Mouse (Mus musculus): Measurements from ENCODE around the gene Fut11.
A peak's percentile ranks its signal among the peaks of the same experiment; 100 is the strongest.
"Not testable (repeated sequence)": the region's sequence is repeated elsewhere in the genome, so short reads cannot be mapped to it uniquely, and the experiment has no call there.

The Fut11 gene

DNA sequence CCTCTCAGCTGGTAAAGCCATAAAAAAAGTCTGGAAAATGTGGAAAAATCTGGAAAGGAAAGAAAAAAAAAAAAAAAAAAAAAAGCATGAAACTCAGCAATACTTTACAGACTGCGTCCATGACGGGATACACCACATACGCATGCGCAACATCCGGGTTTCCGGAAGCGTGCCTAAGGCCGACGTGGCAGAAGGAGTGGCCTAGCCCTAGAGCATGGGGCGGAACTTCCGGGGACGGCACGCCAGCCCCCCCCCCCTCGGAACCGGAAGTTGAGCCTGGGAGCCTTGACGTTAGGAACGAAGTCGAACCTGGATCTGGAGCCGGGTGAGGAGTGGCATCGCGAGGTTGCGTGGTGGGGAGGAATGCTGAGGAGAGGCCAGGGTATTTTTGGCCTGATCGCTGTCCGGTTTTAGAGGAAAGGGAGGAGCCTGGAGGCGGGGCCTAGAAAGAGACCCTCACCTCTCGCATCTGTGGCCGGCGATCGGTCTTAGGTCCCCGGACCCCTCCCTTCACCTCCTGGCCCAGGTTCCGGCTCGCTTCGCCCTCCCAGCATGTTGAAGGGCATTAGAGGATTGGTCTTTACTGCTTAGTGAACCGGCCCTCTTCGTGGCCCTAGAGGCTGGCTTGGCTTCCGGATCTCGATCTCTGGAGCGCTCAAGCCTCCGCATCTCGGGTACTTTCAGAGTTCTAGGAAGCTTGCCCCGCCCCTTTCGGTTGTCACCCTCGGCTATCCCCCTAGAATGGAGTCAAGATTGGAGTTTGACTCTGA is 20.5 kb upstream of the Fut11 start, which contains the start of gene Sec24c:
Gene Sec24c, plus strand, starts transcription at position 245 of the 770 bp plus-strand sequence.
- DNase-seq (ENCODE audit: low read depth, low spot score), result peak; percentile 98

DNA sequence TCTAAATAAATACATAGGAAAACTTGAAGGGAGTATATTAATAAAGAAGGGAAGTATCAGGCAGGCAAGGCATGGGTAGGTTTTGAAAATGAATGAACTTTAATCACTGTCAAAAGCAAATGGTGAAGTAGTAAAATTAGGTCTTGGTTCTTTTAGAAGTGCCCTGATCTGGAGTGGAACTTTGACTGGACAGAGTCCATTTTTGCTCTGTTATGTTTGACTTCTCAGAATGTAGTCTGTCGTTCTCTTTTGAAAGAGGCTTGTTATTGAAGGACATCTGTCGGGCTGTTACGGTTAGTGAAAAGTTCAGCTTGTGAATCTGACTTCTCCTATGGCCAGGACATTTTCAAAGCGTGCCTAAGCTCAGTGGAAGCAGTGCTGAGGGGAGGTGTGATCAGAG is 16.9 kb upstream of the Fut11 start:
- no peak for DNase-seq (ENCODE audit: low read depth, low spot score)

DNA sequence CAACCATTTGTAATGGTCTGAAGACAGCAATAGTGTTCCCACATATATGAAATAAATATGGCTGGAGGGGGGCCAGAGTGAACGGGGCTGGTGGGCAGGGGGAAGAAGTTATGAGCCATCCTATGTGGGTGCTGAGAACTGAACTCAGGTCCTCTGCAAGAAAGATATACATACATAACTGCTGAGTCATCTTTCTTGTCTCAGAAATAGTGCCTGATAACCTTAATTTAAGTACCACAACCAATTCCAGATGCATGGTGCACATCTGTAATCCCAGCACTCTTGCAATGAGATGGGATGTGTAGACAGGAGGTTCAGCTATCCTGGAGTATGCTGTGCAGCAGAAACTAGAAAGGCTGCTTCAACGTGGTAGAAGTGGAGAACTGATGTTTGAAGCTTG is 13.0 kb upstream of the Fut11 start:
- DNase-seq (ENCODE audit: low read depth, low spot score), result no peak

DNA sequence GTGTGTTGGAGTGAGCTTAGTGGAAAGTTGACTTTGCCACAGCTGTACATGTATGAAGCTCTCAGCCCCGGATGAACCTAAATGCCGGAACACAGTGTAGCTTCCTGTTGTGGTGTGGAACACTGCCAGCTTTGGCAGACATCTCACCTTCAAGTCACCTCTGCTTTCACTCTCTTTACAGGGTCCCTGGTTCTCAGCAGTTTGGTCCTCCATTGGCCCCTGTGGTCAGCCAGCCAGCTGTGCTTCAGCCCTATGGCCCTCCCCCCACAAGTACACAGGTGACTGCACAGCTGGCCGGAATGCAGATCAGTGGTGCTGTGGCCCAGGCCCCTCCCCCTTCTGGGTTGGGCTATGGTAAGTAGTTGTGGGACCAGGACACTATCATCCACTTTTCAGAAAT is 12.3 kb upstream of the Fut11 start:
- DNase-seq (ENCODE audit: low read depth, low spot score), result no peak

DNA sequence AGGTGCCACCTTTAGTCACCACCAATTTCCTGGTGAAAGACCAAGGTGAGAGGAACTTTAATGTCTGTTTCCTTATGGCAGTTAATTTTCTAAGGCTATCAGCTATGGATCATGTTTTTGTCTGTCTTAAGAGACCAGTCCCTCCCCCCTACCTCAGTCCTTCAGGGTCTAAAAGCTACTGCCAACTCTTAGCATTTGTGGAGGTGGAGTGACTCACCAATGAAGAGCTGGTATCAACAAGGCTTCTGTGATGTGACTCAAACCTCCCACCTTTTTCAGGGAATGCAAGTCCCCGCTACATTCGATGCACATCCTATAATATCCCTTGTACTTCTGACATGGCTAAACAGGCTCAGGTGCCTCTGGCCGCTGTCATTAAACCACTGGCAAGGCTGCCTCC is 8.2 kb upstream of the Fut11 start:
- DNase-seq (ENCODE audit: low read depth, low spot score), result peak; percentile 62

DNA sequence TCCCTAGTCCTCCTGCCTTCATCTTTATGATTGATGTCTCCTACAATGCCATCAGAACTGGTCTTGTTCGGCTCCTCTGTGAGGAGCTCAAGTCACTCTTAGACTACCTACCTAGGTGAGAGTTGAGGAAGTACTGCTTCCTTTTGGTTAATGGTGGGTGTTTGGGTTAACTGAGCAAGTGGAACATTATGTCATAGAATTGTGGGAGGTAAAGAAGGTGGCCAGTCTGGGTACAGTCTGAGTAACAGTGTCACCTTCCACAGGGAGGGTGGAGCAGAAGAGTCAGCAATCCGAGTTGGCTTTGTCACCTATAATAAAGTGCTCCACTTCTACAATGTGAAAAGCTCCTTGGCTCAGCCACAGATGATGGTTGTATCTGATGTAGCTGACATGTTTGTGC is 5.8 kb upstream of the Fut11 start:
- DNase-seq (ENCODE audit: low read depth, low spot score), result no peak

DNA sequence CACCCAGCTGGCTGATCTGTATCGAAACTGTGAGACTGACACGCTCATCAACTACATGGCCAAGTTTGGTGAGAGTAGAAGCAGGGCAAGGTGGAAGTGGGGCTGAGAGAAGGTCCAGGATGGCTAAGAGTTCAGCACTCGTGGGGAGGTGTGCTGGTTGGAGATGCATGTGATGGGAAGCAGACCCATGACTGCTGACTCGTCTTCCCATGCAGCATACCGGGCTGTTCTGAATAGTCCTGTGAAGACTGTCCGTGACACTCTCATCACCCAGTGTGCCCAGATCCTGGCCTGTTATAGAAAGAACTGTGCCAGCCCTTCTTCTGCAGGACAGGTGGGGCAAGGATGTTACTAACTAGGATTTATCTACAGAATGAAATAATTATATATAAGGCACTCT is 3.0 kb upstream of the Fut11 start:
- DNase-seq (ENCODE audit: low read depth, low spot score), result no peak

DNA sequence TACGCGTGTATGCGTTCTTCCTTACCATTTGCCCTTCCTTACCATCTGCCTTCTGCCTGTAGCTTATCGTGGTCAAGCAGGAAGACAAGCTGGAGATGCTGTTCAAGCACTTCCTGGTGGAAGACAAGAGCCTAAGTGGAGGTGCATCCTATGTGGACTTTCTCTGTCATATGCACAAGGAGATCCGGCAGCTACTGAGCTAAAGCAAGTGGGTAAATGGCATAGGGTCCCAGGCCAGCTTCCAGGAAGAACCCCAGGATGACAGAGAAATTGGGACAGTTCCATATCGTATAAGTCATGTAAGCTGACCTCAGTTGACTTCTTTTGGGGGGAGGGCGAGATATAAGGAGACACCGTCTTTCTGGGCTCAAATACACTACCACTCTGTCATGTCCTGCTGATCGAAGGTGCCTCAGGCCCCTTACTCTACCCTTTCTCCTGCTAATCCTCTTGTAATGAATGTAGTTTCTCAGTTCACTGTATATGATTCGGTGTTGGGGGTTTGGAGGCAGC is 1.1 kb upstream of the Fut11 start:
- DNase-seq (ENCODE audit: low read depth, low spot score), result no peak

DNA sequence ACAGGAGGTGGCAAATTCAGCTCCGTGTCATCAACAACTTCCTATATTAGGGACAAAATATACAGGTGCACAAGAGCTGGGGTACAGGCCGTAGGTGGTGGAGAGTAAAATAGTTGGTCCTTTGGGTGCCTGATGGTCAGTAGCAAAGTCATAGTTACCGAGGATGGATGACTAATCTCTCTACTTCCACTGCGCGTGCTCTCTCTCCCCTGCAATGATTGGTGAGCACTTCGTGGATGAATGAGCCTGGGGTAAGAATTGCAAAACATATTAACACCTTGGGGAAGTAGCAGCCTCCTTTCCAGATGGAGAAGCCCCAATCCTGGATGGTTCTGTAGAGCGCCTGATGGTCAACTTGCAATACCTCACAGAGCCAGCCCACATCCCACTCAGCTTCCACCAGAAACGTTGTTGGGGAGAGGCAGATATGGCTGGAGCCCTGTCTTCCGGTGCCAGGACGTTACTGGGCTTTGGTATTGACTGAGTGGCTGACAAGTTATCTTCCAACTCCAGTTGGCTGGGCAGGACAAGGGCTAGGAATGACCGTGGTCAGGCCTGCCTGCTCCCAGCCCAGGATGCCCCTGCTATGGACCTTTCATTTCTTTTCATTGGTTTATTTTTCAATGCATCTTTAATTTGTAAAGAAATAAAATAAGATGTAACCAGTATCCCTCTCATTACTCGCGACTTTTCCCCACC is 434 bp upstream of the Fut11 start:
- no peak for DNase-seq (ENCODE audit: low read depth, low spot score)

DNA sequence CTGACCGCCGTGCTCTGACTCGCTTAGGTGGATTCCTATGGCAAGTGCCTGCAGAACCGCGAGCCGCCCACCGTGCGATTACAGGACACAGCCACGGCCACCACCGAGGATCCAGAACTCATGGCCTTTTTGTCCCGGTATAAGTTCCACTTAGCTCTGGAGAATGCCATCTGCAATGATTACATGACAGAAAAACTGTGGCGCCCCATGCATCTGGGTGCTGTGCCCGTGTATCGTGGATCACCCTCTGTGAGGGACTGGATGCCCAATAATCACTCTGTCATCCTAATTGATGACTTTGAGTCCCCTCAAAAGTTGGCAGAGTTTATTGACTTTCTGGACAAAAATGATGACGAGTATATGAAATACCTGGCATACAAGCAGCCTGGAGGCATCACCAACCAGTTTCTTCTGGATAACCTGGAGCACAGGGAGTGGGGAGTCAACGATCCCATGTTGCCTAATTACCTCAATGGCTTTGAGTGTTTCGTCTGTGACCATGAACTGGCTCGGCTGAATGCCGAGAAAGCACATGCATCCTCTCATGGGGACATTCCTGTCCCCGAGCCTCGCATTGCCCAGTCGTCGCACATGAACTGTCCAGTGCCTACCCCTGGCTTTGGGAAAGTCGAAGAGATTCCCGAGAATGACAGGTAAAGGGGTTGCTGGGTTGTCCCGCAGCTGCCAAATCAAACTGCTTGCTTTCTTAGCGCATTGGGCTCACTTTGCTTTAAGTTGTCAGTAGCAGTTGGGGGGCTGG is 1.2 kb downstream of the Fut11 start:
- DNase-seq (ENCODE audit: low read depth, low spot score), result no peak

DNA sequence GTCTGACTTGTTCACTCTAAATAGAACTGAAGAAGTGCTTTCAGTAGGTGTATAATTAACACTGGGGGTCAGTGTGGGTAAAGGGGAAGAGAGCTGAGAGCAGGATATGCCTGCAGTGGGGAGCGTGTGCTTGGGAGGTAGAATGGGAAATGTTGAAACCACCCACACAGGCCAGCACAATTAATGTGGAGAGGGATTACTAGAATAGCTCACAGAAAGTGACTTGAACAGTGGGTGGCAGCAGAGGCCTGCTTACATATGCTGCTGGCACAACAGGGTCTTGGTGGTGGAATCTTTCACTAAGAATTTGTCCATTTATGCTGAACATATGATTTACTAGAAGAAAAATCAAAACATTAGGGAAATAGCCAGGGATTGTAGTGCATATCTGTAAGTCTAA is 2.2 kb downstream of the Fut11 start:
- DNase-seq (ENCODE audit: low read depth, low spot score), result peak; percentile 78

DNA sequence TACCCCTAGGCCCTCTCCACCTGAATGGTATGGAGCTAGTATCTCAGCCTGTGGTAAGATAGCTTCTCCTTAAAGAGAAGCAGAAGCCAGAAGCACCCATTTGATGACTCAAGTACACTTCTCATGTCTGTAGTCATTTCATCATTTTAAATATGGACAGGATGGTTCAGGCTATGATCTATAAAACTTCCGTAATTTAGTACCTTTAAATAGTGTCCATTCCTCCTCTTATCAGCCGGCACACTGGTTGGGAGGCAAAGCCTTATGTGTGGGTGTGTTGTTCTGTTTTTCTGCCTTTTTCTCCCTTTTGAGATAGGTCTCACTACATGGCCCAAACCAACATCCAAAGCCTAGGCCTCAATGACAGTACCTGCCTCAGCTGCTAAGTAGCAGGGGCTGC is 3.7 kb downstream of the Fut11 start:
- DNase-seq (ENCODE audit: low read depth, low spot score), result no peak

DNA sequence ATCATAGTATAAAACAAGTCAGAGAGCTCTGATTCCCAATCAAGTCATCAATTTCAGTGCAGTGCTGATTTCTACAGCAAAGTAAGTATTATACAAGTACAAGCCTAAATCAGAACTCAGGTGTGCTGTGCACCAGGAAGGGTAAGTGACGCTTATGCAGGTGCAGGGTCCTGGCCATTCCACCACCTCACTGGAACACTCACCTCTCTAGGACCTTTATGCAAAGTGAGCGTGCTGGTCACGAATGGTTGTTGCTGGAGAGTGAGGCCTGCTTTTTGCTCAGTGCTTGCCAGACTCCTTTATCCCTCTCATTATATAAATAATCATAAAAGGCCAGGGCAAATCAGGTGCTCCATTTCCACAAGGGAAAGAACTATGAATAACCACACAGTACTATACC is 5.6 kb downstream of the Fut11 start:
- DNase-seq (ENCODE audit: low read depth, low spot score), result no peak

DNA sequence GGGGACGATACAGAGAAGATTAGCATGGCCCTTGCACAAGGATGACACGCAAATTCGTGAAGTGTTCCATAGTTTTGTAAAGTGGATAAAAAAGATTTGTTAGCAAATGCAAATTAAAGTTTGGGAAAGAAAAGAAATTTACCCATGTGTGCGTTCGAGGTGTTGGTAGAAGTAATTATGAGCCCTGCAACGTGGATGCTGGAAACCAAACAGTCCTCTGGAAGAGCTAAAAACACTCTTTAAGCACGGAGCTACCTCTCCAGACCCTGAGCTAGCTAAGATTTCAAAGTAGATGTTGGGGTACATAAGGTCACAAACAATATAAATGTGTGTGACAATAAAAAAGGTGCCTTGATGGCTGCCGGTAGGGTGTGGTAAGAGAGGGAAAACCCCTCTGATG is 6.8 kb downstream of the Fut11 start:
- DNase-seq (ENCODE audit: low read depth, low spot score), result no peak

DNA sequence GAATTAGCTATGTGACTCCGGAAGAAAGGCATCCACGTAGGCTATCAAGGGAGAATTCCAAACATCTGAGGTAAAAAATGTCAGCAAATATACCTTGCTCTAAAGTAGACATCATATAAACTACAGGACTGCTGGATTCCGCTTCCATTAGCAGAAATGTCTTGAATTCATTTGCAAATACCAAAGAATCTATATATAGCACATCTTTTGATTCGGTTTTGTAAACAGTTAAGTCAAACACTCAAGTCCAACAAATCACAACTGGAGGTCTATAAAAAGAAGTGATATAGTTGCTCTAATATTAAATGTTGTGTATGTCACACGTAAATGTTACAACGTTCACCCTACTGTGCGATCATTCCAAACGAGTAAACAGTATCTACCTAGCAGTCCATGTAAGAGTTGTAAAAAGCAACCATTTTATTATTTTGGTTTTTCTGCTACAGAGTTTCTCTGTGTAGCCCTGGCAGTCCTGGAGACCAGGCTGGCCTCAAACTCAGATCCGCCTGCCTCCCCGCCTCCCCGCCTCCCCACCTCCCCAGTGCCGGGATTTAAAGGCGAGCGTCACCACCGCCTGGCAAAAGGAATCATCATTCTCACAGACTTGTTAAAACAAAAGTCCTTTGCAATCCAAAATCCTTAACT is 7.5 kb downstream of the Fut11 start:
- no peak for DNase-seq (ENCODE audit: low read depth, low spot score)

DNA sequence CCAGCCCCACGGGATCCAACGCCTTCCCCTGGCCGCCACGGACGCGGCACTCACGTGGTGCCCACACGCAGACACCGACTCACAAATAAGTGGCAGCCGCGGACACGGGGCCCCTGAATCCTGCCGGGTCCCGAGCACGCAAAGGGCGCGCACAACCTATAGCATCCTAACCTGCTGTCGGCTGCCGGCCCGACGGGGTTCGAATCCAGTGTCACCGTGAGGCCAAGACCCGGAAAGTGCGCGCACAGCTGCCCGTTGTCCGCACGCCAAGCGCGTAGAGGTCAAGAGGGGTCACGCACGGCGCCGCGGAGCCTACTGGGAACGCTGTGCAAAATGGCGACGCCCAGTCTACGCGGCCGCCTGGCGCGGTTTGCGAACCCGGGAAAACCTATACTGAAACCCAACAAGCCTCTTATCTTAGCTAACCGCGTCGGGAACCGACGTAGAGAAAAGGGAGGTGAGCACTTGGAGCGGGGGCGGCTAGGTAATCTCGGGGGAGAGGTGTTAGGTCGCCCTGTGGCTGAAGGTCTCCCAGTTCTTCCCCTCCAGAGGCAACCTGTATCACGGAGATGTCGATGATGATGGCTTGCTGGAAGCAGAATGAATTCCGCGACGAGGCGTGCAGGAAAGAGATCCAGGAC is 8.1 kb downstream of the Fut11 start, which contains the start of gene Chchd1:
Gene Chchd1, plus strand, starts transcription at position 266 of the 641 bp plus-strand sequence.
- peak; percentile 71 for DNase-seq (ENCODE audit: low read depth, low spot score)

DNA sequence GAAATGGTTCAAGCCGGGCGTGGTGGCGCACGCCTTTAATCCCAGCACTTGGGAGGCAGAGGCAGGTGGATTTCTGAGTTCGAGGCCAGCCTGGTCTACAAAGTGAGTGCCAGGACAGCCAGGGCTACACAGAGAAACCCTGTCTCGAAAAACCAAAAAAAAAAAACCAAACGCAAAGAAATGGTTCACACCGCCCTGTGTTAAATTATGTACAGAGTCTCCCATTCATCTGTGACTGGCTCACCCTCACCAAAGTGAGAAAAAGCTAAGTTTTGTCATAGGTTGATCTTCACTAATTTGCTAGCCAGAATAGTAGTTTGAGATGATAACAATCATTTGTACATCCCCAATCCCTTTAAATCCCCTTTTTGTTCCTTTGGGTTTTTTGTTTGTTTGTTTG is 8.7 kb downstream of the Fut11 start:
- DNase-seq (ENCODE audit: low read depth, low spot score), result not testable (repeated sequence)

DNA sequence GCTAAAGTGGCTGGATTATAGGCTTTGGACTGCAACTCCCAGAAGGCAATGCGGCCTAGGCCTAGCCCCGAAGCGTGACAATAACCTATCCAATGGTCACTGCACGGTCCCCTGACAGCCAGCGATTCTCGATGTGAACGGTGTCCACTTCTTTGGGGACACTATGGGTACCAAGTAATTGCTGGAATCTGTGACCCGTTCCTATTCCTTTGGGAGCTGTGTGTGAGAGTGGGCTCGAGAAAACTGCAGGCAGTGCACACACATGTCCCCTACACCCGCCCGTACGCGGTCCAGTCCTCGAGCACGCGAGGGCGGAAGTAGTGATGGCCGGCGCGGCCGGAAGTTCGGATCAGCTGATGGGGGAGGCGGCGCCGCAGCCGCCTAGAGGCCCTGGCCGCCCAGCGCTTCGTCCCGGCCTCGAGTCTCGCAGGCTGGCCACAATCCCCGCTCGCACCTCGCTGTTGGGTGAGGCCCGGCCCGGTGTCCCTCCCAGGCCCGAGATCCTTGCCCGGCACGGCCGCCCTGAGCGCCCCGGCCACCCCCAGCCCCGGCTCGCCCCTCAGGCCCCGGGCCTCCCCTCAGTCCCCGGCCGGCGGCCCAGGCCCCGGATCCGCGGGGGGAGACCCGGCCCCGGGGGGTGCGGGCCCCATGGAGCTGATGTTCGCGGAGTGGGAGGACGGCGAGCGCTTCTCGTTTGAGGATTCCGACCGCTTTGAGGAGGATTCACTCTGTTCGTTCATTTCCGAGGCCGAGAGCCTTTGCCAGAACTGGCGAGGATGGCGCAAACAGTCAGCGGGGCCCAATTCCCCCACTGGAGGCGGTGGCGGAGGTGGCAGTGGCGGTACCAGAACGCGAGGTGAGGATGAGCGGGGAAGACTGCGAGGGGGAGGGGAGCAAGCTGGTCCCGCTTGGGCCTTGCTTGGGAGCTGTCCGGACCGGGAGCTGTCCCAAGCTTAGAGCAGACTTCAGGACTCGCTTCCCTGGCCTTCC is 12.7 kb downstream of the Fut11 start, which contains the start of gene Zswim8:
Gene Zswim8, plus strand, starts transcription at position 352 of the 990 bp plus-strand sequence.
- peak; percentile 95 for DNase-seq (ENCODE audit: low read depth, low spot score)

DNA sequence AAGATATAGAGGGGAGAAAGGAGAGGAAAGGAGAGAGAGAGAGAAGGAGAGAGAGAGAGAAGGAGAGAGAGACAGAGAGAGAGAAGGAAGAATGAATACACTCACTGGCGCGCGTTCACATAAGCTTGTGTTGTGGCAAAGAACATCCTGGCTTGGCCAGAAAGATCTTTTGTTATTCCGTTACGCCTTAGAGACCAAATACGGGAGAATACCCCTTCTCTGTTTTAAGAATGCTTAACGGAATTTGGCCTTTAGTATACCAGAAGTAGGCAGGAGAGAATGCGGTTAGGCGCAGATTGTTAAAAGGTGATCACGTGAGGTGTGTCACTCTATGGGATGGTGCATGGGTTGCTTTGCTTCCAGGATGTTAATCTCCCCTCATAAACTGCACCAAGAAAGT is 13.5 kb downstream of the Fut11 start:
- no peak for DNase-seq (ENCODE audit: low read depth, low spot score)

DNA sequence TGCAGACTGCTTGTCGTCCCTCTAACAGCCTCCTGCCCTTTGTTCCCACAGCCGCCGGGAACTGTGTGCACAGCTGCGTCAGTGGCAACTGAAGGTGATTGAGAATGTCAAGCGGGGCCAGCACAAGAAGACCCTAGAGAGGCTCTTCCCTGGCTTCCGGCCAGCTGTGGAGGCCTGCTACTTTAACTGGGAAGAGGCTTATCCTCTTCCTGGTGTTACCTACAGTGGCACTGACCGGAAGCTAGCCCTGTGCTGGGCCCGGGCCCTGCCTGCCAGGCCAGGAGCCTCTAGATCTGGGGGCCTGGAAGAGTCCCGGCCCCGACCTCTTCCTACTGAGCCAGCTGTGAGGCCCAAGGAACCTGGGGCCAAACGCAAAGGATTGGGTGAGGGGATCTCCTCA is 19.1 kb downstream of the Fut11 start:
- no peak for DNase-seq (ENCODE audit: low read depth, low spot score)

Data from telencephalon, adult 2 months (tissue).